Mouse (Mus musculus) left cerebral cortex, adult 9 months (tissue): Measurements from ENCODE around the gene Gsto1.

ENCODE experiments used
- DNase-seq, 2 experiments: peaks; one replicate each; pipeline ENCODE4 v3.0.0; 2022; ENCODE audit warnings: low spot score in 2 of 2

Gsto1 gene

GRCm38 (mm10) chr19:47890489-47891130, 35.8 kb downstream of the Gsto1 start:
- DNase-seq: no peak

GRCm38 (mm10) chr19:47891562-47892312, 37.0 kb downstream of the Gsto1 start:
- DNase-seq: no peak

GRCm38 (mm10) chr19:47893092-47893491, 38.3 kb downstream of the Gsto1 start:
- no peak for DNase-seq

GRCm38 (mm10) chr19:47898472-47899079, 43.8 kb downstream of the Gsto1 start:
- DNase-seq: no peak

GRCm38 (mm10) chr19:47900012-47900411, 45.2 kb downstream of the Gsto1 start:
- DNase-seq: no peak

- no peak for DNase-seq
Measured at GRCm38 (mm10) chr19:47900558-47900957, 45.8 kb downstream of the Gsto1 start.

GRCm38 (mm10) chr19:47902316-47903201, 47.8 kb downstream of the Gsto1 start:
- DNase-seq: no peak

- no peak for DNase-seq
Measured at GRCm38 (mm10) chr19:47903679-47904078, 48.9 kb downstream of the Gsto1 start.

- no peak for DNase-seq
Measured at GRCm38 (mm10) chr19:47905081-47905480, 50.3 kb downstream of the Gsto1 start.

GRCm38 (mm10) chr19:47905603-47906002, 50.8 kb downstream of the Gsto1 start:
- no peak for DNase-seq

- no peak for DNase-seq
Measured at GRCm38 (mm10) chr19:47907596-47907995, 52.8 kb downstream of the Gsto1 start.

- no peak for DNase-seq
Measured at GRCm38 (mm10) chr19:47908961-47909371, 54.2 kb downstream of the Gsto1 start.

GRCm38 (mm10) chr19:47909387-47910116, 54.8 kb downstream of the Gsto1 start:
- DNase-seq: no peak

- DNase-seq: no peak
Measured at GRCm38 (mm10) chr19:47910117-47910618, 55.4 kb downstream of the Gsto1 start.

- no peak for DNase-seq
Measured at GRCm38 (mm10) chr19:47910751-47911150, 56.0 kb downstream of the Gsto1 start.

- DNase-seq: no peak
Measured at GRCm38 (mm10) chr19:47913344-47913743, 58.6 kb downstream of the Gsto1 start.

GRCm38 (mm10) chr19:47914191-47914590, 59.4 kb downstream of the Gsto1 start:
- no peak for DNase-seq
